Mouse (Mus musculus) heart, postnatal 36 days (tissue): Measurements from ENCODE around the gene Prtg. TPM values are rescaled to one million over a fixed set of nuclear protein-coding genes. Genes with fewer than 3 reads are reported as not detected.

Experiments used
- DNase-seq, 2 experiments: peaks; one replicate each; pipeline ENCODE4 v3.0.0; 2021 to 2022
- intact Hi-C: fragments of 180-260 bp; cut with DNase I; formaldehyde crosslinking; loops from one replicate; pipeline ENCODE4 v1.15.1; 2025
- total RNA-seq, 2 experiments: library from RNA; stranded (reverse); gene quantifications; 2 replicates each; pipeline ENCODE4 v1.2.3; 2021

Gene Prtg
- under 1 TPM; 0.30 to 0.33 TPM for total RNA-seq

- intact Hi-C loops: loop anchor here (2.0 to 5.0 kb wide), 2 partner anchors 38 to 75 kb away; no protein-coding TSS in a partner anchor
- peak in 1 of 2 experiments; percentile 19 for DNase-seq
These were observed at the start of gene Prtg for GRCm38 (mm10) chr9:72806731-72807419. Prtg (plus strand) TSS chr9:72806874.

DNA sequence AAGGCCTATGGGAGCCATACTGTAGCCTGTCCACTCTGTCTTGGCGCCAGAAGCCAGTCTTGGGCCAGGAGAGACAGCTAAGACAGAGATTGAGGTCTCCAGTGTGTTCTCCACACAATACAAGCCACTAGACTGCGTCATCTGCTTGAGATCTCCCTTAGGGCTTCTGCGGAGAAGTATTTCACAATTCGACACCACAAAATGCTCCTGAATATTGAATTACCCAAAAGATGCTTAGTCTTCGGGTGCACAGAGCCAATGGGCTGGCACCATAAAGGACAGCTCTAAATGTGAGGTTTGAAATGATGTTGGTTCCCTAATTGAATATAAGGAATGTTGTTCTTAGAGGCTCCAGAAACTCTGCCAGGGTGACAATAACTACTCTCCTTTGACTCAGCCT is 49.5 kb upstream of the Prtg start:
- intact Hi-C loops: no loop called here
- DNase-seq: no peak

- no peak for DNase-seq
- intact Hi-C loops: no loop called here
These were observed 48.0 kb upstream of the Prtg start for GRCm38 (mm10) chr9:72758705-72759131.

DNA sequence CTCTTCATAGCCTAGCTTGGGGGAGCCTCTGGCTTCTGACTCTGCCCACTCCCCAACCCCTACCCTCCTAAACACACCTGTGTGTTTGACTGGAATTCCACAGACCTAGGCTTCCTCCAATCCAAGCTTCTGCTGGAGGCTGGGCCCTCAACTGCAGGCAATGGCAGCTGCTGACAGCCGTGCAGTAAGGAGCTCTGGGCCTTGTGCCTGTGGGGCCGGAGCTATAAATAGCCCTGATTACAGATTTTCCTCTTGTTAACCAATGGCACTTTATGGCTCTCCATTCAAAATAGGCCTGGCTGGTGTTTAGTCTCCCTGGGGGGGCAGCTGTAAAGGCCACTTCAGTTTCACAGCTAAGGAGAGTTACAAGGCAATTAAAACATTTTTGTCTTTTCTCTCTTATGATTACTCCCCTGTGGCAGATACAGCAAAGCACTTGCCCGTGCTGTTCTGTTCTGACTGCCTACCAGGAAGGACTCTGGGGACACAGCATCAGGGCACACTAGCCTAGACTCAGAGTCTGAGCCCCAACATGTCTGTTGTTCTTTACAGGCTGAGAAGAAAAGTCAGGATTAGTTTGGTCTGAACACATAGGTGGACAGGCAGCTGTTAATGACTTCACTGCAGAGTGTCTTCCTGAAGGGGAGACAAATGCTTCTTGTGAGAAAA is 43.5 kb upstream of the Prtg start:
- DNase-seq: peak; percentile 27 to 36
- intact Hi-C loops: no loop called here

- DNase-seq: peak; percentile 86 to 91
- intact Hi-C loops: loop anchor here (1.0 to 2.0 kb wide), 3 partner anchors 24 to 324 kb away; no protein-coding TSS in a partner anchor
These were observed 39.8 kb upstream of the Prtg start for GRCm38 (mm10) chr9:72766789-72767349.

- DNase-seq: no peak
- intact Hi-C loops: no loop called here
These were observed 31.7 kb upstream of the Prtg start for GRCm38 (mm10) chr9:72775022-72775421.

- intact Hi-C loops: no loop called here
- DNase-seq: no peak
These were observed 27.7 kb upstream of the Prtg start for GRCm38 (mm10) chr9:72779004-72779403.

DNA sequence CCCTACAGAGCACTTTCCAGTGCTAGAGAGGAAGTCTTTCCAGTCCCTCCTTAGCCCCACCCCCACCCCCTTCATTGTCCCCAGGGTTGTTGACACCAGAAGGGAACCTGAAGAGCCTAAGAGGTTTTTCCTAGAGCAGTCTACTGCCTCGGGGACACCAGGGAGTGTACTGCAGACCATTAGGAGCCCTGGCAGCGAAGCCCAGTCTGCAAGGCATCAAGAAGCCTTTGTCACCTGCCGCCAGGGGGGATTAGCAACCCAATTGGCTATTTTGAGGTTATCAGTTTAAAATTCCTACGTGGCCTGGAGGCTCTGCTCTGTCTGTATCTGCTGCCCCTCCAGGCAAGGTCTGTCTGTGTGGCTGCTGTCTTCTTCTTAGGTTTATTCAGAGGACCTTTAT is 26.9 kb upstream of the Prtg start:
- no peak for DNase-seq
- intact Hi-C loops: no loop called here

- intact Hi-C loops: no loop called here
- DNase-seq: no peak
These were observed 26.0 kb upstream of the Prtg start for GRCm38 (mm10) chr9:72780694-72781093.

DNA sequence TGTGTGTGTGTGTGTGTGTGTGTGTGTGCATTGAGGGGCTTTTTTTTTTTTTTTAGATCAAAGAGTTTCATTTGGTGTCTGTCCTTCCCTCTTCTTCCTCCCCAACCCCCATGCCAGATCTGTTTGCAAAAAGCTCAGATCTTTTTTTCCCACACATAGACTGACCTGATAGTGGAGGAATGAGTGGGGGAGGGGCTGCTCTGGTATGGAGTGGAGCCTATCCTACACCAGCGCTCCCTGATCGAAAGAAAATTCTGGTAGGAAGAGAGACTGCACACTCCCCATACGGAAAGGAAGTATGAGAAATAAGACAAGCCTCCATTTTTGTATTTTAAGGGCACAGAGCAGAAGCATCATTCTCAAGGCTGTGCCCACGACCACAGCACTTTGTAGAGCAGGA is 25.2 kb upstream of the Prtg start:
- intact Hi-C loops: no loop called here
- no peak for DNase-seq

- intact Hi-C loops: no loop called here
These were observed 24.6 kb upstream of the Prtg start for GRCm38 (mm10) chr9:72782121-72782520.

GRCm38 (mm10) chr9:72787732-72788131 is 18.9 kb upstream of the Prtg start:
- DNase-seq: no peak
- intact Hi-C loops: no loop called here

More at GRCm38 (mm10) chr9:72782121-72782520, 24.6 kb upstream of the Prtg start:
- no peak for DNase-seq

DNA sequence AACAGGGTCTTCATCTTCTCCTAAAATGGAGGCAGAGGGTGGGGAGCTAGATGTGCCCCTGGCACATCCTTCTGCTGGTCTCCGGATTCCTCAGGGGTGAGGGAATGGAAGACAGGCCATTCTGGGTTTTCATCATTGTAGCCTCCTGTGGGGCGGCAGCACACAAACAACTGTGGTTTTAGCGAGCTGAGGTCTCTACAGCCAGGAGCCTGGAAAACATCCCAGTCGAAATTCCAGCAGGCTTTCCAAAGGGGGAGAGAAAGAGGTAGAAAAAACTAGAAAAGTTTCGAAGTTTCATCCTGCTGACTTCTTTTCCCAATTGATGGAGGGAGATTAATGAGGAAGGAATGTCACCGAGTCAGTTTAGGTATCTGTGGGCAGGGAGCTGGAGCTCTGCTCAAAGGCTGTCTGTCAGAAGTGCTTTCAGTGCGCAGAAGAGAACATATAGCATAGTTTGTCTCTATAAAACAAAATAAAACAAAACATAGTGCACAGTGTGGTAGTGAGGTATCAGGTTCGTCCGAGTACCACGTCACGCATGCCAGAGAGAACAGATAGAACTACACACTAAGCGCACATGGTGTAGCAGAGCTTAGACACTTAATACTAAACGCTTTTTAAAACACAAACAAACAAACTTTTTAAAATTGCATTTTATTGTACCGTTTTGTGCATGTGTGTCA is 16.0 kb upstream of the Prtg start:
- intact Hi-C loops: loop anchor here (2.0 kb wide), 1 partner anchor 24 kb away; no protein-coding TSS in a partner anchor
- DNase-seq: no peak

DNA sequence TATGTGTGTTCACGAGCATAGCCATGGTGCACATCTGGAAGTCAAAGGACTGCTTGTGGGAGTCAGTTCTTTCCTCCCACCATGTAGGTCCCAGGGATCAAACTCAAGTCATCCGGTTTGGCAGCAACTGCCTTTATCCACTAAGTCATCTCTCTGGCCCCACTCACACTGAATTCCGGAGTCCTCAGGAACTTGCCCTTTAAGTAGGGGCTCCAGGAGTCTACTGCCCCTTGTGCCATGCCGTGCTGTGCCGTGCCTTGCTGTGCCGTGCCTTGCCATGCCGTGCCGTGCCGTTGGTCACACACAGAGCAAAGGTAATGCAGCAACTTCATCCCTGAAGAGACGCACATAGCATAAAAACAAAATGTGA is 15.5 kb upstream of the Prtg start:
- intact Hi-C loops: loop anchor here (2.0 kb wide), 1 partner anchor 24 kb away; no protein-coding TSS in a partner anchor
- DNase-seq: peak in 1 of 2 experiments; percentile 2

GRCm38 (mm10) chr9:72791681-72792080 is 15.0 kb upstream of the Prtg start:
- intact Hi-C loops: loop anchor here (2.0 kb wide), 1 partner anchor 25 kb away; no protein-coding TSS in a partner anchor

GRCm38 (mm10) chr9:72795243-72795642 is 11.4 kb upstream of the Prtg start:
- no peak for DNase-seq
- intact Hi-C loops: no loop called here

More at GRCm38 (mm10) chr9:72791681-72792080, 15.0 kb upstream of the Prtg start:
- peak; percentile 13 to 27 for DNase-seq

GRCm38 (mm10) chr9:72797136-72797621 is 9.5 kb upstream of the Prtg start:
- intact Hi-C loops: no loop called here
- DNase-seq: peak; percentile 62 to 74

DNA sequence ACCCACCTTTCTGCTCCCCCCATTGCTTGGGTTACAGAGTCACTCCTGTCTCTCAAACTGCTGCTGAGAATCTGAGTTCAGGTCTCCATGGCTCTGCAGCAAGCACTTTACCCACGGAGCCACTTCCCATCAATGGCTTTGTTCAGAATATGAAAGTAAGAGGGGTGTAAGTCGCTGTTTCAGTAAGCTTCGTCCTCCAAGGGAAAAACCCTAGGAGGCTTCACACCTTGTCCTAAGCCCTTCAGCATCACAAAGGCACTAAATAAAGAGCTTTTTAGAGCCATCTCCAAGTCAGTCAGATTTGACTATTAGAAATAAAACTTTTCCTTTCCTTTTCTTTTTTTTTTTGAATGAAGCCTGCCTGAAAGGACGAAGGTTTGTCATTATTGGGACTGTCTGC is 3.4 kb upstream of the Prtg start:
- DNase-seq: no peak
- intact Hi-C loops: no loop called here

GRCm38 (mm10) chr9:72806146-72806545 is 528 bp upstream of the Prtg start:
- intact Hi-C loops: loop anchor here (2.0 to 5.0 kb wide), 2 partner anchors 37 to 76 kb away; no protein-coding TSS in a partner anchor
- no peak for DNase-seq

GRCm38 (mm10) chr9:72807420-72808005 is 839 bp downstream of the Prtg start:
- intact Hi-C loops: loop anchor here (2.0 to 5.0 kb wide), 2 partner anchors 39 to 75 kb away; no protein-coding TSS in a partner anchor
- peak; percentile 20 to 25 for DNase-seq
